ENCODE assay signal across 8 mouse cellular contexts in genomic region chr6:115901489-115901931, GRCm38 (mm10). TPM values are rescaled to one million over a fixed set of nuclear protein-coding genes. Genes with fewer than 3 reads are reported as not detected.
A peak's percentile ranks its signal among the peaks of the same experiment; 100 is the strongest.
DNase-seq lines count a peak whose midpoint lies in the region; ATAC-seq lines count a peak whose summit lies in the region.

No protein-coding gene starts in this region.

- no peaks in the 10 kb centered on the region for H3K27me3 ChIP-seq in hindbrain, embryonic 15.5 days
- H3K27me3 ChIP-seq in midbrain, embryonic 15.5 days (replicated peaks): no peaks in the 10 kb centered on the region

- DNase-seq in cerebellum, adult 8-10 months: no peak
- DNase-seq in retina, embryonic 14.5 days (ENCODE audit: low spot score): peak; percentile 41
- DNase-seq in retina, postnatal 1 day: no peak
- no peak for DNase-seq in left cerebral cortex, adult 9 months (ENCODE audit: low spot score in 2 of 2)
- no peak for DNase-seq in layer of hippocampus, postnatal 10 days (ENCODE audit: low spot score in 2 of 2)

- peak; percentile 17 for ATAC-seq in cerebellum, adult (ENCODE audit: insufficient number of reproducible peaks, low FRiP score, low TSS enrichment)
- peak; percentile 31; the same call in 1 of the 2 replicates for ATAC-seq in hindbrain, embryonic 15.5 days (ENCODE audit: low FRiP score, low read depth)
- peak; percentile 30; the same call in 1 of the 2 replicates for ATAC-seq in midbrain, embryonic 15.5 days (replicated peaks)

- H3K9me3 ChIP-seq in hindbrain, embryonic 15.5 days: no peaks in the 10 kb centered on the region
- no peaks in the 10 kb centered on the region for H3K9me3 ChIP-seq in midbrain, embryonic 15.5 days

- H3K4me2 ChIP-seq in hindbrain, embryonic 15.5 days: no peak overlapping the region
- no peak overlapping the region for H3K4me2 ChIP-seq in midbrain, embryonic 15.5 days

- peaks cover 9% of the 10 kb centered on the region for H3K4me1 ChIP-seq in hindbrain, embryonic 15.5 days (replicated peaks)
- H3K4me1 ChIP-seq in midbrain, embryonic 15.5 days: peaks cover 4% of the 10 kb centered on the region; the same call in 1 of the 2 replicates

- no peak overlapping the region for H3K27ac ChIP-seq in hindbrain, embryonic 15.5 days (replicated peaks)
- no peak overlapping the region for H3K27ac ChIP-seq in midbrain, embryonic 15.5 days

- H3K4me3 ChIP-seq in hindbrain, embryonic 15.5 days: no peak overlapping the region
- H3K4me3 ChIP-seq in midbrain, embryonic 15.5 days: no peak overlapping the region

- WGBS in hindbrain, embryonic 15.5 days: 65% methylated on average over 8 of the region's 8 CpGs
- 70% methylated on average over 8 of the region's 8 CpGs for WGBS in midbrain, embryonic 15.5 days

- H3K36me3 ChIP-seq in hindbrain, embryonic 15.5 days: peaks cover 7% of the 10 kb centered on the region; the same call in 1 of the 2 replicates
- H3K36me3 ChIP-seq in midbrain, embryonic 15.5 days (replicated peaks): peaks cover 16% of the 10 kb centered on the region; the same call in 1 of the 2 replicates

- H3K9ac ChIP-seq in hindbrain, embryonic 15.5 days: no peak overlapping the region
- no peak overlapping the region for H3K9ac ChIP-seq in midbrain, embryonic 15.5 days

RNA-seq across cellular contexts. Expression of gene Rho, which starts 30.0 kb away (rescaled TPM):
- polyA plus RNA-seq in hindbrain, embryonic 15.5 days (2015; fragmentation: Nextera tagmentation; extraction: Ambion mirVana): 0.64 and 0.68 TPM in 2 replicates
- 0.18 and 0.49 TPM in 2 replicates for polyA plus RNA-seq in midbrain, embryonic 15.5 days (2015; fragmentation: Nextera tagmentation; extraction: Ambion mirVana)
- total RNA-seq in layer of hippocampus, postnatal 10 days (2021): under 1 TPM; 0.27 TPM

RNA-seq across cellular contexts. Expression of gene H1foo, which starts 43.2 kb away (rescaled TPM):
- not detected in 2 replicates for polyA plus RNA-seq in hindbrain, embryonic 15.5 days (2015; fragmentation: Nextera tagmentation; extraction: Ambion mirVana)
- not detected in 2 replicates for polyA plus RNA-seq in midbrain, embryonic 15.5 days (2015; fragmentation: Nextera tagmentation; extraction: Ambion mirVana)
- total RNA-seq in layer of hippocampus, postnatal 10 days (2021): not detected

RNA-seq across cellular contexts. Expression of gene Ift122, which starts 48.2 kb away (rescaled TPM):
- 28.9 and 31.5 TPM in 2 replicates for polyA plus RNA-seq in hindbrain, embryonic 15.5 days (2015; fragmentation: Nextera tagmentation; extraction: Ambion mirVana)
- polyA plus RNA-seq in midbrain, embryonic 15.5 days (2015; fragmentation: Nextera tagmentation; extraction: Ambion mirVana): 33.1 and 34.4 TPM in 2 replicates
- 10 to 100 TPM; 24.0 to 25.9 TPM for total RNA-seq in layer of hippocampus, postnatal 10 days (2021)

RNA-seq across cellular contexts. Expression of gene Mbd4, which starts 48.3 kb away (rescaled TPM):
- polyA plus RNA-seq in hindbrain, embryonic 15.5 days (2015; fragmentation: Nextera tagmentation; extraction: Ambion mirVana): 8.8 and 10.9 TPM in 2 replicates
- 9.4 and 11.7 TPM in 2 replicates for polyA plus RNA-seq in midbrain, embryonic 15.5 days (2015; fragmentation: Nextera tagmentation; extraction: Ambion mirVana)
- 1 to 10 TPM; 5.0 to 6.2 TPM for total RNA-seq in layer of hippocampus, postnatal 10 days (2021)
